Mouse (Mus musculus) ES-E14 (cell line): ENCODE measurements around the gene Arsk.
A peak's percentile ranks its signal among the peaks of the same experiment; 100 is the strongest.

Source experiments
- CHD2 ChIP-seq: IDR thresholded peaks from 2 replicates; pipeline ENCODE4 v1.6.1; 2014; ENCODE audit warnings: mild to moderate bottlenecking, low read depth, low read length, inconsistent platforms
- HCFC1 ChIP-seq: IDR thresholded peaks from 2 replicates; pipeline ENCODE4 v1.6.1; 2012; ENCODE audit warnings: low read length, inconsistent platforms, borderline replicate concordance; ENCODE audit not compliant: insufficient read depth
- MAFK ChIP-seq: IDR thresholded peaks from 2 replicates; pipeline ENCODE4 v1.6.1; 2014; ENCODE audit warnings: mild to moderate bottlenecking, low read depth, low read length, inconsistent platforms; ENCODE audit not compliant: insufficient read depth
- ZC3H11A ChIP-seq: IDR thresholded peaks from 2 replicates; pipeline ENCODE4 v1.6.1; 2012; ENCODE audit warnings: low read depth, mild to moderate bottlenecking, inconsistent platforms, low read length, borderline replicate concordance
- ZNF384 ChIP-seq: IDR thresholded peaks from 2 replicates; pipeline ENCODE4 v1.6.1; 2012; ENCODE audit warnings: low read depth, low read length, inconsistent platforms

DNA sequence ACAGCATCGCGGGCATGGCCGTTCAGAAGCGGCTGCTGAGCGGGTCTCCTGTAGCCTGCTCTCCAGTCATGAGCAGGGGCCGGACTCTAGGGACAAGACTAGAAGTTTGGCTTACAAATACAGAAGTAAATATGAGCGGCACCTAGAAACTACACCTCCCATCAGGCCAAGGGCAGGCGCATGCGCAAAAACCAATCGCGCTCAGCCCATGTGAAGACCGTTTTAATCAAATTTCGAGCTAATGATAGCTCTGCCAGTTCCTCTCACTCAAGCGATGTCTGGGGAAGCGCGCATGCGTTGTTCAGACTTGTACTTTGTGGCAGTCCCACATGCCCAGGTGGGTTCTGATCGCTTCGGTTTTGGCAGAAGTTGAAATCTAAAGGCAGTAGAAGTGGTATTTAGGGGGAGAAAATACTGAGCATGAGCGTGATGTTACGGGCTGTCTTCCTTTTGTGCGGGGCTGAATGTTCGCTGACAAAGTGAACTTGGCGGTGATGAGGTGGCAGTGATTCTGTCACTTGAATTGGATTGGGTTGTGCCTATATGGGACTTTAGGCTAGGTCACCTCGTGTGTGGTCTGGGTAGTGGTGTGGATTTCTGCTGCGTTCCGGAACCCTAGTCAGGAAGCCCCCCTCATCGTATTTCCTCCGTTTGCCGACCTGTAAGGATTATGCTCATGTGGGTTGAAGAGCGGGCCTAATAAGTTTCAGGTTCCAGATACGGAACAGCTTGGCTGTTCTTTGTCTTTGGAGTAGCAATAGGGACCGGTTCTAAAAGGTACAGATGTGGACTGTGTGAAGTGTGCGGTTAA is at the start of gene Arsk, which contains the start of gene Ttc37:
- no peak for TF ChIP-seq ZC3H11A
- no peak for TF ChIP-seq MAFK
- peak; percentile 98 for TF ChIP-seq HCFC1
- TF ChIP-seq ZNF384 = no peak
- peak; percentile 71; the same call in 1 of the 2 replicates for TF ChIP-seq CHD2
